Mouse (Mus musculus): ENCODE measurements around the gene Oca2. TPM values are rescaled to one million over a fixed set of nuclear protein-coding genes. Genes with fewer than 3 reads are reported as not detected.

The Oca2 gene
- total and polyA plus RNA-seq, 2 experiments: not detected

DNA sequence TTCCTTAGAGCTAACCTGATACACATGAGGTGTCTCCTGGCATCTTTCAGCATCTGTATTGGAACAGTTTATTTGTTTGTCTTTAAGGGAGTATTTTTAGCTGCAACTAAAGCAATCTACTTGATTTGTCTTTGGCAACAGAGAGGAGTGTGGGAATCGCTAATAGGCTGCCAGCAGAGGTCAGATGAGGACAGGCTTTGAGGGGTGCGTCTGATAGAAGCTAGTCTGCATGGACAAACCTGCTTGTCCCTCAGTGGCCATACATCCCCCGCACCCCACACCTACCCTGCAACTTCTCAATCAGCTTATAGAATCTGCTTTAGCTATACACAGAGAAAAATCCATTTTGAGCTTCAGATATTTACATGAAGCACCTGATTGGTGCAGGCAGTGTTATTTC lies 109.0 kb downstream of the Oca2 start:
- no peaks in the 10 kb centered on the region for H3K79me2 ChIP-seq (ENCODE audit: control insufficient read depth, insufficient read depth, low read length)
- TF ChIP-seq CTCF (IDR thresholded peaks at IDR 0.05; ENCODE audit: low read depth, low read length) (no peak), POLR2A (IDR thresholded peaks at IDR 0.05; ENCODE audit: extremely low read depth, insufficient read depth, low read length) (no peak)
- WGBS: 51% methylated on average over 3 of the region's 3 CpGs
- no peak overlapping the region for H3K27ac ChIP-seq (replicated peaks; ENCODE audit: insufficient read depth, low read depth, low read length)
- no peak overlapping the region for H3K9ac ChIP-seq (ENCODE audit: low read depth, low read length)
- H3K36me3 ChIP-seq (ENCODE audit: control insufficient read depth, insufficient read depth, low read length): no peaks in the 10 kb centered on the region
- H3K4me3 ChIP-seq (ENCODE audit: insufficient read depth, low read depth, low read length): no peak overlapping the region
- no peaks in the 10 kb centered on the region for H3K27me3 ChIP-seq (ENCODE audit: control insufficient read depth, insufficient read depth, low read length)
- DNase-seq (ENCODE audit: extremely low read depth, low read depth, low spot score): no peak
- H3K4me1 ChIP-seq (ENCODE audit: control insufficient read depth, insufficient read depth, low read length): no peaks in the 10 kb centered on the region

DNA sequence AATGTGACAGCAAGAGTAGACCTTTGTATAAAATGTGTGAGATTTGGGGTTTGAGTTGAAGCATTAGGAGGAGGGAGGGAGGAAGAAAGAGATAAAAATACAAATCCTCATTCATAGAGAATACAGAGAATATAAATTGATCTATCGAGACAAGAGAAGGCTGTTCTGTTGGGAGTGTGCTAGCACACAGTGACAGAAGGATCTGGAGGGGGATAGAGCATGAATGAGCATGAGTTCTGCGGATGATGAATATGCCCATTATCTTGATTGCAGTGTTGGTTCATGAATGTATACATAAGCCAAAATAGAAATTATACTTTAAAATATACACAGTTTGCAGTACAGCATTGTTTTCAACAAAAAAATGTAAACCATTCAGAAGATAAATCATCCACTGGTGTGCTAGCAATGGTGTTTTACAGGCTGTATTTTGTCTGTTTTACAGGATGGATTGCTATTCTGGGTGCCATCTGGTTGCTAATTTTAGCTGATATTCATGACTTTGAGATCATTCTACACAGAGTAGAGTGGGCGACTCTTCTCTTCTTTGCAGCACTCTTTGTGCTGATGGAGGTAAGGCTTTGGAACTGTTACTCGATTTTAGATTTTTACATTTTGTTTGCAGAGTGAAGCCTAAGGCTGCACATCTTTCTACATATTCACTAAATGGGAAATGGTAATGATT lies 117.2 kb downstream of the Oca2 start:
- 82% methylated on average over 4 of the region's 4 CpGs for WGBS
- no peaks in the 10 kb centered on the region for H3K36me3 ChIP-seq (ENCODE audit: control insufficient read depth, insufficient read depth, low read length)
- no peak overlapping the region for H3K27ac ChIP-seq (replicated peaks; ENCODE audit: insufficient read depth, low read depth, low read length)
- TF ChIP-seq POLR2A (IDR thresholded peaks at IDR 0.05; ENCODE audit: extremely low read depth, insufficient read depth, low read length) (no peak), CTCF (IDR thresholded peaks at IDR 0.05; ENCODE audit: low read depth, low read length) (no peak)
- no peak for DNase-seq (ENCODE audit: extremely low read depth, low read depth, low spot score)
- H3K27me3 ChIP-seq (ENCODE audit: control insufficient read depth, insufficient read depth, low read length): no peaks in the 10 kb centered on the region
- H3K4me3 ChIP-seq (ENCODE audit: insufficient read depth, low read depth, low read length): no peak overlapping the region
- H3K79me2 ChIP-seq (ENCODE audit: control insufficient read depth, insufficient read depth, low read length): no peaks in the 10 kb centered on the region
- no peaks in the 10 kb centered on the region for H3K4me1 ChIP-seq (ENCODE audit: control insufficient read depth, insufficient read depth, low read length)
- H3K9ac ChIP-seq (ENCODE audit: low read depth, low read length): no peak overlapping the region

DNA sequence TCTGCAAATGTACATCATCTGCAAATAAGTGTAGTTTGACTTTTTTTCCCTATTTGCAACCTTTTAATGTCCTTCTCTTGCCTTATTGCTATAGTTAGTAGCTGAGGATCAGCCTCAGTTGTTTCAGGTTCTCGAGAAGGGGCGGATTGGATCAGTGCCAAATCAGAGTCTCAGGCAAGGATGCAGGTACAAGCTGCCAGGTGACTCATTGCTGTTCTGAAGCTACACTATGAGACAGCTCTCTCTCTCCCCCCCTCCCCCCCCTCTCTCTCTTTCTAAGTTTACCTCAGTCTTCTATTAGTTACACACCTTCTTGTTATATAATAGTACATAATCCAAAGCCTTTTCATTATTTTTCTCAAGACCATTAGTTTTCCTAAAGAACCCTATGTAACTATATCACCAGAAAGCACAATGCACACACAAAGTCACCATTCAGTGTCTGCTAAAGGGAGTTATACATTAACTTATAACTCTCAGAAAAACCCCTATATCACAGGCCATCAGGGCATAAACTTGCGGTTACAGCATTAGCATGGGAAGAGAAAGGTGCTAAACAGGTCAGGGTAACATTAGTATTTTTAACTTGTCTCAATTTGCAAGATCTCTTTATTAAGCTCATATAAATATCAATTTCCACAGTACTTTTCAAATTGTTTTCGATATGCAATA lies 142.3 kb downstream of the Oca2 start:
- H3K4me1 ChIP-seq (ENCODE audit: control insufficient read depth, insufficient read depth, low read length): no peaks in the 10 kb centered on the region
- H3K9ac ChIP-seq (ENCODE audit: low read depth, low read length): no peak overlapping the region
- H3K4me3 ChIP-seq (ENCODE audit: insufficient read depth, low read depth, low read length): no peak overlapping the region
- no peaks in the 10 kb centered on the region for H3K27me3 ChIP-seq (ENCODE audit: control insufficient read depth, insufficient read depth, low read length)
- H3K36me3 ChIP-seq (ENCODE audit: control insufficient read depth, insufficient read depth, low read length): no peaks in the 10 kb centered on the region
- TF ChIP-seq CTCF (IDR thresholded peaks at IDR 0.05; ENCODE audit: low read depth, low read length): no peak
- no peak for TF ChIP-seq POLR2A (IDR thresholded peaks at IDR 0.05; ENCODE audit: extremely low read depth, insufficient read depth, low read length)
- H3K79me2 ChIP-seq (ENCODE audit: control insufficient read depth, insufficient read depth, low read length): no peaks in the 10 kb centered on the region
- 74% methylated on average over 4 of the region's 4 CpGs for WGBS
- no peak for DNase-seq (ENCODE audit: extremely low read depth, low read depth, low spot score)
- H3K27ac ChIP-seq (replicated peaks; ENCODE audit: insufficient read depth, low read depth, low read length): no peak overlapping the region

DNA sequence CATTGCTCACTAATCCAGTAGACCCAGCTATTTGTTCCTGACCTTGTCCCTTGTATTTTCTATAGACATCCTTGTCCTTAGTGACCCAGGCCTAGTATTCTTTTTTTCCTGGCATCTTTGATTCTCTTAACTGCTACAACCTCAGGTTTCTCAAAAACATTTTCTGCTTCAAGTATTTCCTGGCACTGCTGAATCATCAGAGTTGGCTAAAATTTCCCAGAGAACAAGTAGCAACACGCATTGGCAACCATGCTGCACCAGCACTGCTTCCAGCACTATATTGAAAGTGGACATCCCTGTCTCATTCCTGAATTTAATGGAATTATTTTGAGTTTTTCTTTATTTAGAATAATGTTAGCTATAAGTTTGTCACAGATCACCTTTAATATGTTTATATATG lies 143.1 kb downstream of the Oca2 start:
- Histone ChIP-seq H3K27me3 (ENCODE audit: control insufficient read depth, insufficient read depth, low read length) (no peaks in the 10 kb centered on the region), H3K79me2 (ENCODE audit: control insufficient read depth, insufficient read depth, low read length) (no peaks in the 10 kb centered on the region)
- 71% methylated on average over 1 of the region's 1 CpGs for WGBS

DNA sequence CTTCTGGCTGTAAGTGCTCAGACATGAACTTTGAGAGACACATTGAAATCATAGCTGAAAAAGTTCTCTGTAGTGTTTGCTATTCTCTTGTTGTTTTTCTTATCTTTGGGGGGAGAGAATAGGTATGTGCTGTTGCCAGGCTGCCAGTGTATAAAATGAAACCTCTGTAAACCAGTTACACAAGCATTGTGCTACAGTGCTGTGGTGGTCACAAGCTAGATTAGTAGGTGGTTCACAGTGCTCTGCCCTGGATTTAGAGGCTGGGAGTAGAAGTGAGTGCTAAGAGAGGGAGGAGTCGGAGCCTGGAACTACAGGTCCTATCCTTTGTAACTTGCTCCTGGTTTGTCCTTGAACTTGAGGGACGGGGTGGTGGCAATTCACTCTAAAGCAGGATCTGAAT lies 148.7 kb downstream of the Oca2 start:
- no peak overlapping the region for H3K27ac ChIP-seq (replicated peaks; ENCODE audit: insufficient read depth, low read depth, low read length)
- no peaks in the 10 kb centered on the region for H3K4me1 ChIP-seq (ENCODE audit: control insufficient read depth, insufficient read depth, low read length)
- H3K79me2 ChIP-seq (ENCODE audit: control insufficient read depth, insufficient read depth, low read length): no peaks in the 10 kb centered on the region
- no peaks in the 10 kb centered on the region for H3K27me3 ChIP-seq (ENCODE audit: control insufficient read depth, insufficient read depth, low read length)
- no peak overlapping the region for H3K4me3 ChIP-seq (ENCODE audit: insufficient read depth, low read depth, low read length)
- no peak overlapping the region for H3K9ac ChIP-seq (ENCODE audit: low read depth, low read length)
- 50% methylated on average over 2 of the region's 2 CpGs for WGBS
- no peak for TF ChIP-seq CTCF (IDR thresholded peaks at IDR 0.05; ENCODE audit: low read depth, low read length)
- TF ChIP-seq POLR2A (IDR thresholded peaks at IDR 0.05; ENCODE audit: extremely low read depth, insufficient read depth, low read length): no peak
- no peak for DNase-seq (ENCODE audit: extremely low read depth, low read depth, low spot score)
- H3K36me3 ChIP-seq (ENCODE audit: control insufficient read depth, insufficient read depth, low read length): no peaks in the 10 kb centered on the region

More for the DNA sequence above, 143.1 kb downstream of the Oca2 start:
- no peak for DNase-seq (ENCODE audit: extremely low read depth, low read depth, low spot score)
- no peaks in the 10 kb centered on the region for H3K36me3 ChIP-seq (ENCODE audit: control insufficient read depth, insufficient read depth, low read length)
- H3K9ac ChIP-seq (ENCODE audit: low read depth, low read length): no peak overlapping the region
- H3K4me1 ChIP-seq (ENCODE audit: control insufficient read depth, insufficient read depth, low read length): no peaks in the 10 kb centered on the region
- no peak overlapping the region for H3K4me3 ChIP-seq (ENCODE audit: insufficient read depth, low read depth, low read length)
- no peak for TF ChIP-seq CTCF (IDR thresholded peaks at IDR 0.05; ENCODE audit: low read depth, low read length)
- TF ChIP-seq POLR2A (IDR thresholded peaks at IDR 0.05; ENCODE audit: extremely low read depth, insufficient read depth, low read length): no peak
- H3K27ac ChIP-seq (replicated peaks; ENCODE audit: insufficient read depth, low read depth, low read length): no peak overlapping the region
